Mouse (Mus musculus): ENCODE results near the gene Tent4b. TPM values are rescaled to one million over a fixed set of nuclear protein-coding genes. Genes with fewer than 3 reads are reported as not detected.

The Tent4b gene
- total RNA-seq, 2 experiments from 2014 or later, result 25.4 to 30.2 TPM

- DNase-seq, result no peak
Measured at GRCm38 (mm10) chr8:88279220-88279619, 80.2 kb downstream of the Tent4b start.

DNA sequence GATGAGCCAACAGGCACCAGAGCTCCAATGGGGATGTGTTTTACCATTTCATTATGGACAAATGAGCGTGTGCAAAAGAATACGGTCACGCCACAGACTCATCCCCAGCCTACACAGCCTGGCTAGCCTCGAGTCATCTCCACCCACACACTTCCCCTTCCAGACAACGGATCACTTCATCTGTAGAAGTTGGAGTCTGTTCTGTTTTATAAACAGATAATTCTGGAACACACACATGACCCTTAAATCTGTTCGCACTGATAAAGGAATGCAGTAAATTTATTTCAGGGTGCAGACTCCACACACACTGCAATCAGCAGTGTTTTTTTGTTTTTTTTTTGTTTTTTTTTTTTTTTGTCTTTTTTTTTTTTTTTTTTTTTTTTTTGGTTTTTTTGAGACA is 80.7 kb downstream of the Tent4b start:
- no peak for DNase-seq

DNA sequence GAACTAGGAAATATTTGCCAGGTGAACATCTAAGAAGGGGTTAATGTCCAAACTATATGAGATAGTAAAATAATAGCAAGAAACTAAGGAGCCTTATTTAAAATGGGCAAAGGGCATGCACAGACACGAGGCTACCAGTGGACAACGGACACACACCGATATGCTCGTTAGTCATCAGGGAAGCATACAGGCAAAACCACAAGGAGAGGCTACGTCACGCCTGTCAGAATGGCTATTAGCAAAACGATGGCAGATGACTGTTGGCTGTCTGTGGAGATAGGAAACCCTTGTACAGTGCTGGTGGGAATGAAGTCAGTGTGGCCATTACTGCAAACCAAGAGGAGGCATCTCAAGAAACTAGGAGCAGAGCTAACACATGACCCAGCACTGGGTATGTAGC is 81.9 kb downstream of the Tent4b start:
- no peak for DNase-seq

DNA sequence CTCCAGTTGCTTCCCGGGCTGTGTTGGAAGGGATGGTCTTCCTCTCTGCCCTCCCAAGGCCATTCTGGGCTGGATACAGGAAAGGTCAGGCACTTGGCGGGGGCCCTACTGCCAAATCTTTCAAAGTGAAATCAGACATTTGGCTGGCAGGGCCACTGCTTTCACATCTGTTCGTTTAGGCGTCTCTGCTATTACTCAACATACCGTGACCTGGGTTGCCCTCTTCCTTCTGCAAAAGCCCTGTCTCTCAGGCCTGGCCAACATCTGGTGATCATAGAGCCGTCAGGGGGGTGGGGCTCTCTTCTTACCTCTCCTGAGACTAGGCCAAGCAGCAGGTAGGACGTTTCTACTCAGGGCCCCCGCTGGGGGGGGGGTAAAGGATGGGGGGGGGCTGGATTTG is 83.7 kb downstream of the Tent4b start:
- DNase-seq, result peak; percentile 86

DNA sequence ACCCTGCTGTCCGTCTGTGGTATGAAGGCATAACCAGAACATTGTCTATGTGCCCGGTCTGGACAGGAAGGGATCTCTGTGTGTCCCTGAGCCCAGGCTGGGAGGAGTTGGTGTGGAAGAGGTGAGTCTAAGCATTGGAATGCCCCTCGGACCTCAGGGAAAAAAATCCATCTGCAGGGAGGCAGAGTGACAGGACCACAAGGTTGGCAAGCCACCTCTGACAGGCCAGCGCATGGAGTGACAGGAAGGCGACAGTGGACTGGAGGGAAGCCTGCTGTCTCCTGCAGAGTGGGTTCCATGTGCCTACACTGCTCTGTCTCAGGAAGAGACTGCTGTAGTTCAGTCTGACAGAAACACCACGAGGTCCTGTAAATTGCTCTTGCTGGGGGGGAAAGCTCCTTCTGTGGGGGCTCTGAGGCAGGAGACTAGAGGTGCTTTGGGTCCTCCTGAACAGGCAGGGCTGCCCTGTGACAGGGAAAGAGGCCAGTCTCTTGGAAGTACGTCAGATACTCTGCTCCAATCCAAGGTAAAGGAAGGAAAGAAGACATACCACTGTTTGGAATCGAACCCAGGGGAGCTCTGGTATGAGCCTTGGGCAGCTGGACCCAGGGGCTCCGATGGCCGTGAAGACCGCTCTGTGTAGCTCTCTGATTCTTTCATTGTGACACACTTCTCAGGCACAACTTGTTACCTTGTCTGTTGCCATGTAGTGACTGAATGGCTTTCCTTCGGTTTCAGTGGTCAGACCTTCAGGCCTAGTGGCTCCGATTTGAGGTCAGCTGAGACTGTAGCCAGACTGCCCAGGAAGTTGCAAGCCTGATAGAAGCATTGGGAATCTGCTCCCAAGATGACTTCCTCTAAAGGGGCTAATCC is 84.5 kb downstream of the Tent4b start:
- DNase-seq, result peak; percentile 26

- DNase-seq, result no peak
Measured at GRCm38 (mm10) chr8:88284738-88285137, 85.7 kb downstream of the Tent4b start.

GRCm38 (mm10) chr8:88285469-88286356 is 86.7 kb downstream of the Tent4b start:
- DNase-seq, result no peak

- DNase-seq, result no peak
Measured at GRCm38 (mm10) chr8:88286421-88286960, 87.5 kb downstream of the Tent4b start.

GRCm38 (mm10) chr8:88288622-88289242 is 89.7 kb downstream of the Tent4b start:
- DNase-seq, result no peak

DNA sequence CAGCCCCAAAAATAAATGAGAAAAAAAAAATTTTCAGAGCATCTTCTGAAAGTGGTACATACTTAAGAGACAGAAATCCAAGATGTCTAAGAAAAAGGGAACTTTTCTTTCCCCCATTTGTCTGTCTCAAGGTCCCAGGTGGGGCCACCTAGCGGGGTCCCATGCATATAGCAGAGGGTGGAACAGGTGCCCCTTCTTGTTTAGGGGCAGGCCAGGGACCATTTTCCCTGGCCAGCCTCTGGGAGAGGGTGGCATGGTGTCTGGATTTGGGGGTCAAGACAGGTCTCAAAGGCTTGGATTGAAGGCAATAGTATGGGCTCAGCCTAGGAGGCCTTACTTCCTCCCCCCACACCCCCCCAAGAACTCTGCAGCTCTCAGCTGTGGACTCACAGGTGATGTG is 90.9 kb downstream of the Tent4b start:
- no peak for DNase-seq

DNA sequence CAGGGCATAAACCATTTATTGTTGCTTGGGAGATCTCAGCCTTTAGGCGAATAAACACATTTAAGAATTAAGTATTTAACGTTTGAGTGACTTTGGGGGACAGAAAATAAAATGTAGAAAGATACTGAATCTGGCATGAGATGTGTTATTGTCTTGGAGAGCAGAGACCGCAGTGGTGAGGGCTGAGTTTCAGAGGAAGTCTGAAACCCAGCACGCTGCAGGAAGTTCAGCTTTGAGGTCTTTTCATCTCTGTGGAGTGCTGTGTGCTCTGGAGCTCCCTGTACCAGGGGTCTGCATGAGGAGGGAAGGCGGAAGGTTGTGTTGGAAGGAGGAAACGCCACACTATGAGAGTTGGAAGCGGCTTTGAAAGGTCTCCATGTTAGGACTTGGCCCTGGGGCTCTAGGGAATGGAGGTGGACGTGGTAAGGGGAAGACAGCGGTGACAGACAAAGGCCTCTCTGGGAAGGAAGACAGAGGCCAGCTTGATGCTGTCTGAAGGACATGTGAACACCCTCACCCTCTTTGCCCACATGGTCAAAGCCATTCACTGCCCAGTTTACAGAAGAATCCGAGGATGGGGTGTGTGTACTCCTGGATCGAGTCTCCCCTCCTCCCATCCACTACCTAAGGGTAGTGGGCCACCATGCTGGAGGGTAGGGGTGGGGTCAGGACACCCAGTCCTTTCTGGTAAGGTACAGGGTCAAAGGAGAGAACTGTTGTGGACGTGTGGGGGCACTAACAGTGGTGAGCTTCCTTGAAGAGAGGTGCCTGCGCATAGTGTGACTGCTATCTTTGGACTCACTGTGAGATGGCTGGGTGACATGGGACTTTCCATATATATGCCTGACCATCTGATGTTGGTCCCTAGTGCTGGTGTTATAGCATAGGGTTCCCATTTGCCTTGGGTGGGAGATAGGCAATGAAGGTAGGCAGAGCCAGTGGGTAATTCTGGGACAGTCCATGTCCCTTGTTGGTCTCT is 91.6 kb downstream of the Tent4b start:
- no peak for DNase-seq

DNA sequence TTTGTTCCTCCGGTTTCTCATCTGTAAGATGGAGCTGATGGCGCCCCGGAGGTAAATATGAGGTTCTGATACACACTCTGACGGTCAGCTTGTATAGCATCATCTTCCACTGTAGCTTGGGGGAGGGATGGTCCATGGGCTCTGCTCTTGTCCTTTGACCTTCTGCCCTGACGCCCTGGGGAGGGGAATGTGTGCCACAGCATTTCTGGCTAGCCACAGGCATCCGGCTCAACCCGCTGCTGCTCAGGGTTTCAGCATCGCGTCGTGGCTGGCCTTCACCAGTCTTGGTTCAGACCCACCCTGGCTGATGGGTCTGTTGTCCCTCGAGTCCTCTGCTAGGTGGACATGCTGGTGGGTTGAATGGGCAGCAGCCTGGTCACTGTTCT is 92.3 kb downstream of the Tent4b start:
- DNase-seq, result no peak

DNA sequence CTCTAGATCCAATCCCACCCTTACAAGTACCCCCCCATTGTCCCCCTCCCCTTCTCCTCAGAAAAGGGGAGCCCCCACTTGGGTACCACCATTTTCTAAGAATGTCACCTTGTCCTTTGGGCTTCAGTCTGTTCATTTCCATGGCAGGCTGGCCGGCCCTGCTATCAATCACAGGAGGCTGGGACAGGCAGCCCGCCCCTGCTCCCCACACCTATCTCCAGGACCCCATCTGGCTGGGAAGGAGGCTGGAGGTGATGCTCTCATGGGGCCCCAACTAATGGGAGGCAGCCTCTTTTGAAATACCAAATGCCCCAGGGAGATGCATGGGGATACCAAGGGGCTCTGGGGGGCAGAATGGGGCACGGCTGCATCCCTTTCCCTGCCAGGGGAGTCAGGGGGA is 93.9 kb downstream of the Tent4b start:
- DNase-seq, result no peak

DNA sequence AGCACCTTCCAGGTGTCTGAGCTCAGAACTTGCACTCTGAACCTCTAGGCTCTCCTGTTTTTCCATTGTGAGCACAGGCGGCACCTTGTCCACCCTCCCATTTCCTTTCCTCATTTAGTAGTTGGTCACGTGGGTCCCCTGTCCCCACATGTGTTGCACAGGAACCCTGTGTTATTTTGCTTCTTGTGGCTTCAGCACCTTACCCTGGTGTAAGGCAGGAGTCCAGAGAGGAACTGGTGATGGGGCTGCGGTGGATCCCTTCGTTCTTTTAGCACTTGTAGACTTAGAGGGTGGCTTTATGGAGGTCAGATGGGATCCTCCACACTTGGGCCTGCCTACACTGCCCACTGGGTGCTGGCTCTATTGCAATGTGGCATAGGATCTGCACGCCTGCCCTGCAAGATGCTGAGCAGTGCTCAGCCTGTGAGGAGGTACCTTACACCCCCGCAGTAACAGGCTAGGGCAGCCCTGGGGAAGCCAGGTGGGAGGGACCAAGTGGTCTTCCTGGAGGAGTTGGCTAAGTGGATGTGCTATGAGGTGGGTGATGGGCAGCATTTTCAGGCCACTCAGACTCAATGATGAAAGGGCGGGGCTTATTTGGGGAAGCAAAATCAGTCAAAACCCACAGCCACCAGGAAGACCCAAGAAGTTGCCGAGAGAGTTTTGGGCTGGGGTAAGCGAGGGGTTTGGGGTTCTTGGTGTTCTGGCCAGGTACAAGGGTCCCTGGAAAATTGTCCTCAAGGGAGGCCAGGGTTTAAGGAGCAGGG is 94.8 kb downstream of the Tent4b start:
- DNase-seq, result no peak

DNA sequence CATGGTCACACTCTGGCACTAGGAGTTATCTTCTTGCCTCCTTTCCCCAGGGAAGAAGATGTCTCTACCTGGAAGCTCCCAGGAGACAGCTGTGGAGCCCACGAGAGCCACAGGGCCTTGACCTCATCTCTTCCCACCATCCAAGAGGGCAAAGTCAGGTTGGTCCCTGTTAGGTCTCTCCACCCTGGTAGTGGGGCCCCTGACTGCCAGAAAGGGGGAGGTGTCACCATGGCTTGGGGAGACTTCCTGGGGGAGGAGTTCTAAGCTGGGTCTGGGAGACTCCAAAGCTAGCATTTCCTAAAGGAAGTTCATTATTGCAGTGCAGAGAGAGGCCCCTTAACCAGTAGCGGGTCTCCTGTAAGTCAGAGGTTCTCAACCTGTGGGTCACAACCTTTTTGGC is 96.0 kb downstream of the Tent4b start:
- no peak for DNase-seq

- no peak for DNase-seq
Measured at GRCm38 (mm10) chr8:88297976-88298732, 99.1 kb downstream of the Tent4b start.

GRCm38 (mm10) chr8:88298733-88299103 is 99.7 kb downstream of the Tent4b start:
- no peak for DNase-seq

GRCm38 (mm10) chr8:88299907-88300603 is 101.0 kb downstream of the Tent4b start:
- no peak for DNase-seq
